Mouse (Mus musculus) c-Kit-positive CD71-positive TER-119-negative erythroid progenitor cells, embryonic 14.5 days (primary cell): ENCODE results near the gene Hdc.

Experiments used
- DNase-seq: peaks from one replicate; pipeline ENCODE4 v3.0.0-alpha.2; 2013; ENCODE audit warnings: low read depth

Gene Hdc

DNA sequence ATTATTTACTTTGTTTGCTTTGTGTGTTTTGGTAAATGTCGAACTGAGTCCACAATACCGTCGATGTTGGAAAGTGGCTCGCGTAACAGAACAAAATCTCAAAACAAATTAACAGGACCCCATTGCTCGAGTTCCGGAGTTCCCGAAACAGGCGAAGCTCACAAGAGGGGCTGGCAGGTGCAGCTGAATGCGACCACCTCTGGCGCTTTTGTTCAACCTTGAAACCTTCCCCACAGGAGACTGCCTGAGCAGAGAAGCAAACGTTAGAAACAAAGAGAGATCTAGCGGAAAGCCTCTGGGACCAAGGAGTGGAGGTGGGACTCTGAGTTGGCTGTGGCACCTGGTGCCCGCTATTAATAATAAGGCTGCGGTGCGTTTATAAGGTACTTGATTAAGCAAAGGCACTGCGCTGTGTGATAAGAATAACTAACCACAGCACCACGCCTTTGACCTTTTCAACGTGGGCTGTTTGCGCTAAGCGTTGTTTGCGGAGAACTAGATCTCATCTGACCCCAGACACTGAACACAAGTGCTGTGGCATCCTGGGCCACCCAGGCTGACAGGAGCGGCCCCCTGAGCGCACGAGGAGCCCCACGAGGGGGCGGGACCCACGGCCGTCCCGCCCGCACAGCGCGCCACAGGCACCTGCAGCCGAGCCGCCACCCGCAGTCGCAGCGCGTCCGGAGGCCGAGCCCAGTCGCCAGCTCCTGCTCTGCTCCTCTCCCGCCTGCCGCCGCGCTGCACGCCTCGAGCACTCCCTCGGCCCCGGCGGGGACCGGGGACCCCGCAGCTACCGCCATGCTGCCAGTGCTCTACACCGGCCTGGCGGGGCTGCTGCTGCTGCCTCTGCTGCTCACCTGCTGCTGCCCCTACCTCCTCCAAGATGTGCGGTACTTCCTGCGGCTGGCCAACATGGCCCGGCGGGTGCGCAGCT lies 66.5 kb downstream of the Hdc start, which contains the start of gene Slc27a2:
Gene Slc27a2, plus strand, starts transcription at position 51 of the 934 bp plus-strand sequence.
- no peak for DNase-seq

GRCm38 (mm10) chr2:126551896-126552295 lies 67.2 kb downstream of the Hdc start:
- no peak for DNase-seq

DNA sequence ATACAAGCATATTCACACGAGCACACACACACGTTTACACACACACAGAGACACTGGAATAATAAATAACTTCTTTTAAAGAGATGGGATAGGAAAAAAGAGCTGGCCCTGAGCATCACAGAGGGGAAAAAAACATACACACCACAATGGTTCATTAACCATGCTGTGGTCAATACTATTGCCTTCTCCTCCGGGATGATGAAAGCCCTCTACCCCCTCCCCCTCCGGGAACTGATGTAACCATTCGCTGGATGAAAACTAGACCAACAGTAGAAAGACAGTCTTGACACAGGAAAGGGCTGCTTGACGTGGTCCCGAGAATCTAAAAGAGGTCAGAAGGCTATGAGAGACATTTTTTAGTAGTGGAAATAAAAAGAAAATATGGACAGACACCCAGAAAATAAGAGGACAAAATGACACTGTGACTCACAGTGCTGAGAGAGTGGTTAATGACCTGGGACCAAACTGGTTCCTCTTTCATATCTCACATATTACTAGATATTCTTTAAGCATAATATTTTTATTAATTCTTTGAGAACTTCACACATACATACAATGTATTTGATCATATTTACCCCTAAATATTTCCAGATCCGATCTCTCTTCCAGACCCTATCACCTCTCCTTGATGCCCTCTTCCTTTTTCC lies 67.7 kb downstream of the Hdc start:
- no peak for DNase-seq

- DNase-seq = no peak
These were observed 69.4 kb downstream of the Hdc start for GRCm38 (mm10) chr2:126549681-126550080.

DNA sequence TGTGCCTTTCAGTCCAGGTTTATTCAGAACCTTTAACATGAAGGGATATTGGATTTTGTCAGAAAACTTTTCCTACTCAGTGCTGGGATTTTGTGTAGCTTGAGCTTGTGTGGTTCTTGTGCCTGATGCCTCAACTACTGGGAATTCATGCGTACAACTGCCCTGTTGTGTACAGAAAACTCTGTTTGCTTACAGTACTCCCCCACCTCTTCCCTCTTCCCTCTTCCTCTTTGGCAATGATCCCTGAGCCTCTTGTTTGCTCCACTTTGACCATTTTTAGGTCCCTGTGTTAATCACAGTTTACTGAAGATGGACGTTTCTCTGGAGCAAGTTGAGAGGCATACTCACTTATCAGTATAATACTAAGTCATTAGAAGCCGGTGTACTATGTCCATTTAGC lies 72.7 kb downstream of the Hdc start:
- no peak for DNase-seq

DNA sequence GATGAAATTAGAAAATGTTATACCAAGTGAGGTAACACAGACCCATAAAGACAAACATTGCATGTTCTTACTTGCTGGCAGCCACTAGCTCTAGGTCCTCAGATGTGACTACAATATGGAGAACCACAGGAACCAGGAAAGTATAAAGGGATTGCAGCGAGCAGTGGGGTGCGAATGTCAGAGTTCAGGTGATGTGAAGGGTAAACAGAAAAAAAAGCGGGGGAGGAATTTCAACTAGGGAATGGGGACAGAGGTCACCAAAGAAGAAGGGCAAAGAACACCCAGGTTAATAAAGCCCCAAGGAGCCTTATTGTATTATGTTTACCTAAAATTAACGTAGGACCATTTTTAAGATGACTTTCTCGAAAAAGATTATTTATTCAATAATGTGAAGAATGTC lies 73.8 kb downstream of the Hdc start:
- DNase-seq = no peak
